Mouse (Mus musculus) G1E-ER4 (cell line): ENCODE measurements around the gene Tmtc4. TPM values are rescaled to one million over a fixed set of nuclear protein-coding genes. Genes with fewer than 3 reads are reported as not detected.

Experiments
- GATA1 ChIP-seq: IDR thresholded peaks from one replicate; pipeline ENCODE4 v1.8.0; 2012; ENCODE audit warnings: low read length, inconsistent platforms
- polyA plus RNA-seq: library from polyadenylated mRNA; stranded (reverse); fragments of >175 nt; gene quantifications from 2 replicates; pipeline ENCODE4 v1.2.3, GENCODE M21; 2012

Gene Tmtc4
- polyA plus RNA-seq, 1 experiment = 1.7 TPM

DNA sequence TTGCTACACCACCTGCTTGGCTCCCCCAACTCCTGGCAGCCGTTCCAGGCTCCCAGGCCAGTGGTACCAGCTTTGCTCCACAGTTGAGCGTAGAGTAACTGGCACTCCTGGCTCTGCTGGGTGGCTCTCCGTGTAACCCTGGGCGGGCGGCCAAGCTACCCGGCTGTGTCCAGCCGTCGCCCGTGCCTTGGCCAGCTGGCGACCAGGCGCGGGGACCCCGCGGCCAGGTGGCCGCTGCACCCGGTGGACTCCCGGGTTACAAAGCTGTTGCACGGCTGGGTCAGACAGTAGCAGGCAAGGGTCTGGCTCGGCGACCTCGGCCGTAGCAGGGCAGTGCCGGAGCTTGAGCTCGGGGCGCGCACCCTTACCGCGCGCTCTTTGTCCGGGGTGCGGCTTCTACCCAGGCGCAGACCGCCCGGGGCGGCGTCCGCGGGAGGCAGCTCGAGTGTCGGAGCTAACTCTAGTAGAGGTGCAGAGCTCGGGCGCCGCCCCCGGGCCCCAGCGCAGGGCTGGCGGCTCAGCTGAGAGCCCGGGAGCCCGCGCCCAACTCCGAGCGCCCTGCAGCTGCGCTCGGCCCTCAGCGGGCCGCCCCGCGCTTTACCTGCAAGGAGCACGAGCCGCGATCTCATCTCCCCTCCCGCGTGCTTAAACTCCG is 1.1 kb downstream of the Tmtc4 start:
- TF ChIP-seq GATA1 = no peak

DNA sequence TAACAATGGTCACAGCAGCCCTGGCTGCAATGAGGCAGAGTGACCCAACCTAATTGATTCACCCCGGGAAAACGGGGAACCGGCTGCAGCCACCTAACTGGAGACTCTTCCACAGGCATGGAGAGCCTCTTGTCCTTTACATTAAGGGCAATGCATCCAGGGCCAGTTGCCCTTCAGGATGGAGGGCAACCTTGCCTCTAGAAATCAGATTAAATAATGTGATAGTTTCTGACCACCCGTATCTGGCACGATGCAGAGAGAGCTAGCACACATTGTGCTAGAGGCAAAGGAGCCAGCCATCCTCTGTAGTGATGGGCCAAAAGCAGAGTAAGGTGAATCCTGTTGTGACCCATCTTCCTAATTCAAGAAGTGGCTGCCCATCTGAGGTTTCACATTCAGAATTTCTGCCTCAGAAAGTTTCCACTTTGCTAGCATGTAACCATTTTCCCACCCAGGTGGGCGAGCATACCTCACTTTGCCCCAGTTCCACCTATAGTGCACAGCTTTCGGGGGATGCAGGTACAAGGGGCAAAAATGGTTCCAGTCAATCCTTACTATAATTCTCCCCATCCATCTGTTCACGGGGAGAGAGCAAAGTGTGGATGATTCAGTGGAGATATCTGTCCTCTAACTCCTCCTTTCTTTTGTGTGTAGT is 1.9 kb downstream of the Tmtc4 start:
- TF ChIP-seq GATA1 = no peak

- TF ChIP-seq GATA1 = no peak
Observed at GRCm38 (mm10) chr14:122978871-122979270, 5.0 kb downstream of the Tmtc4 start.

- no peak for TF ChIP-seq GATA1
Observed at GRCm38 (mm10) chr14:122977797-122978140, 6.1 kb downstream of the Tmtc4 start.

GRCm38 (mm10) chr14:122977056-122977796 is 6.6 kb downstream of the Tmtc4 start:
- no peak for TF ChIP-seq GATA1

DNA sequence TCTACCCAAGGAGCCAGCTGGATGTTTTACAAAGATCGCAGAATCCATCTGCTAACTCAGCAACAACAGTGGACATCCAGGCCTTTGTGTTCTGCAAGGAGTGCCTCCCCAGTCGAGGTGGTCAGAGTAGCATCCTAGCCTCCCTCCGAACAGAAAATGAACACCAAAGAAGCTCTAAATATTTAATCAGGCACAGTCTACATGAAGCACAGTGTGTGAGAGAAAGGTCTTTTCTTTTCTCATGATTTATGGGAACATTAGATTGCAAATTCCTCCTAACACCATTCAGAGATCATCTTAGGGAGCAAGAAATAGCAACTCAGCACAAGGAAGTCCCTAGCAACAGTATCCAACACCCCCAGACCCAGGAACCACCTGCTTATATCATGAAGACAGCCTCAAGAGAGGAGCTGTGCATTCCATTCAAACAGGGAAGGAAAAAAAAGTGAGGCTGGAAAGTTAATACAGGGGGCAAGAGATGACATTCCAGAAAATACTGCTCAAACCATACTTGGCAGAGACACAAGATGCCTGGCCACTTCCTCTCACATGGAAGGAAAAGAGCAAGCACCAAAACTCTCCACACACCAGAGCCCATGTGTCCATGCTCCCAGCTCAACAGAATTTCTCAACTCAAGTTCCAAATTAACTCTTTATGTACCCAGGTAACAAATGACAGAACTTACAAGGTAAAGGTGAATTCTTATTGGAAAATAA is 8.8 kb downstream of the Tmtc4 start:
- no peak for TF ChIP-seq GATA1

DNA sequence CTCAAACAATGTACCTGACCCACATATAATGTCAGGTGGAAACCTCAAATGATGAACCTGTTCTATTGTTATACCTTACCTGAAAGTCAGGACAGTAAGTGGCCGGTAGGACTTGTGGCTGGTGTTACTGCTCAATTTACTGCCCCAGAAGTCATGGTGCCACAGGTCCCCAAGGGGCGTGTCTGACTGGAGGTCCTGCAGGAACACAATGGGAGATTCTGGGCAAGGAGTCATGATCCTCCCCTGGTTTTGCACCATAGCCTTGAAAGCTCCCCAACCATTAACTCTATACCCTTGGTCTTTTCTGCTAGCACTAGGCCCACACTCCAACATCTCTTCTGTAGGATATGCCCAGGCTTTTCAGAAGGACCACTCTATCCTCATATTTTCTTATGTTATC is 10.7 kb downstream of the Tmtc4 start:
- TF ChIP-seq GATA1 = no peak

DNA sequence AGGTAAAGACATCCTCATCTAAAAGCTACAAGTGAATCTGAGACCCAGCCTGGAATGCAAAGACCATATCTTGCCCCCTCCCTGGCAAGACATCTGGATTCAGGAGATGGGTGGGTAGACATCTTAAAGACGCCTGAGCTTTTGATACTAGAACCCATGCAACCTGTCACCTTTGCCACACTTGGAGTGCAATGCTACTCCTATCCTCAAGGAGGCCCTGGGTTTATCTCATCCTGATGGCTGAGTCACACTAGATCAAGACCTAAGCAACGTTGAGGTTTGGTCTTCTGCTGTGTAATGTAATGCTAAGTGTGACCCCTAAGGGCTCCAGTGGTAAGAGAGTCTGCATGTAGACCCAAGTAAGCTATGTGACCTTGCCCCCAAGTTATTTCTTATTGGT is 15.8 kb downstream of the Tmtc4 start:
- TF ChIP-seq GATA1 = no peak

DNA sequence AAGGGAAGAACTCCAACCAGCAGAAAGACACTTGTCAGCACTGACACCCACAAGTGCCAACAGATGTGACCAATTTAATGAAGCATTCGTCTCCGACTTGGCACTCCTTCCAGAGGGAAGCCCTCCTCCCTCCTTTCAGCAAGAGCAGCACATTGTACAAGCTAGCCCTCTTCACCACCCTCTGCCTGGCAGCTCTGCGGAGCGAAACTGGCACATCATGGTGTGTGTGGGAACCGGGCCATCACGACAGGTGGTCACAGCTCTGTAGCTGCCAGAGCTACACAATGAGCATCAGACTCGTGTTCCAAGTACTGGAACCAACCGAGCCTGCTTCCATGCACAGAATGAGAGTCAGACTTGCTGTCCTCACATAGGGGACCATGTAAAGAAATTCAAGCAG is 25.9 kb downstream of the Tmtc4 start:
- TF ChIP-seq GATA1 = no peak

DNA sequence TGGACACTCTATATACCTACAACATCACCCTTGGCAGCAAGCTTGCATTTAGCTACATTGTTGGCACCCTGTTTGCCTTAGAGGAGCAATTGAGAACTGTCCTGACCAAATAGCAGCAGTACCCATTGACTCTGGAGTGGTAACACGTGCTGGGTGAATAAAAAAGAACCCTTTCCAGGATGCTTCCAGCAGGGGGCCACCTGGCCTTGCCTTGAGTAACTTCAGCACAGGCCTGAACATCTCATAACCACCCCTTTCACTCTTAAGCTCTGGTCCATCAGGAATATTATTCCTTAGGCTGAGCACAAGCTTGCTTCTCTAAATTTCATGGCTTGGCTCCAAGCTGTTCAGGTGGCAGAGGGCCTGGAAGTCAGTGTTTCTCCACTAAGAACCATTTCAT is 30.5 kb downstream of the Tmtc4 start:
- TF ChIP-seq GATA1 = no peak

DNA sequence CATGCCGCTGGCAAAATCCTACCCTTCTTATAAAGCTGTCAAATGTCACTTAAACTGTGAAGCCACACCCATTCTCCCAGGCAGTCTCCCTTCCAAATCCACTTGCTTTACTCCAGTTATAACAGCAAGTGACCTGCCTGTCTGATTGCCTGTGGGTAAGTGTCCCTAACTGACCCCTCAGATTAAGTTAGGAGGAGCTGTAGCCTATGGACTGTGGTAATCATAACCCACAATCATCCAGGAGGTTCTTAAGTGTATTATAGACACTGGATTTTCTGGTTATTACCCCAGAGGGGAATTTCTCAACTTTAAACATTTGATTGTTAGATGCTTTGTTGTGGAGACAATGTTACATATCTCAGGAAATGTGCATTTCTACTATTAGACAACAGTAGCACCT is 31.3 kb downstream of the Tmtc4 start:
- no peak for TF ChIP-seq GATA1

GRCm38 (mm10) chr14:122951676-122952445 is 32.0 kb downstream of the Tmtc4 start:
- no peak for TF ChIP-seq GATA1

DNA sequence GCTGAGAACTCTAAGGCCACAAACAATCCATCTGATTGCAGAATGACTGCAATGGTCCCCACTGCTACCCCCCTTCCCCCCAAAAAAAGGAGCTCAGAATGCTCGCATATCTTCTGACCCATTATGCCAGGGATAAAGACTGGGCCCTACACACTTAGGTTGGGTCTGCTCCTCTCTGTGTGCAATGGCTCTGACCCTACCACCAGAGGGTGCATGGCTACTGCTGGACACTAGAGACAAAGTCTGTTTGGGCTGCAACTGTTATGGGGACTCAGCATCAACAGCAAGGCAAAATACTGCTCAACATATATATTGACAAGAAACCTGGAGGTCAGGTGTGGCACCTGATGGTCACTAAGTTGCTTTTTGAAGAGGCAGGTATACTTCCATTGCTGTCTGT is 32.9 kb downstream of the Tmtc4 start:
- TF ChIP-seq GATA1 = no peak

- no peak for TF ChIP-seq GATA1
Observed at GRCm38 (mm10) chr14:122943475-122943853, 40.4 kb downstream of the Tmtc4 start.

GRCm38 (mm10) chr14:122942757-122943474 is 40.9 kb downstream of the Tmtc4 start:
- no peak for TF ChIP-seq GATA1
